Mouse (Mus musculus): ENCODE results near the gene Socs5. TPM values are rescaled to one million over a fixed set of nuclear protein-coding genes. Genes with fewer than 3 reads are reported as not detected.

The Socs5 gene
- polyA plus RNA-seq, 1 experiment from 2014 or later, result 10.8 TPM

- Histone ChIP-seq H3K4me1 (ENCODE audit: control insufficient read depth, insufficient read depth, low read length) (no peaks in the 10 kb centered on the region), H3K4me2 (ENCODE audit: low read depth, low read length) (no peak overlapping the region), H3K36me3 (ENCODE audit: control insufficient read depth, insufficient read depth) (peaks cover 8% of the 10 kb centered on the region), H3K9ac (ENCODE audit: low read length) (no peak overlapping the region), H3K4me3 (ENCODE audit: low read length) (no peak overlapping the region), H3K9me3 (replicated peaks; ENCODE audit: control insufficient read depth, low read length) (no peaks in the 10 kb centered on the region), H3K27ac (ENCODE audit: low read length) (no peak overlapping the region), H3K27me3 (ENCODE audit: control insufficient read depth, insufficient read depth, low read length) (no peaks in the 10 kb centered on the region)
- no peak for ATAC-seq (replicated peaks; ENCODE audit: extremely low read depth, insufficient read depth, low FRiP score)
- WGBS, result 81% methylated on average over 7 of the region's 7 CpGs
Measured at GRCm38 (mm10) chr17:87118966-87119526, 11.6 kb downstream of the Socs5 start.

- peak overlapping the region; percentile 61 for H3K4me2 ChIP-seq (ENCODE audit: low read depth, low read length)
- 59% methylated on average over 24 of the region's 24 CpGs for WGBS
- no peak; the same call in 1 of the 2 replicates for ATAC-seq (replicated peaks; ENCODE audit: extremely low read depth, insufficient read depth, low FRiP score)
- peak overlapping the region; percentile 36 for H3K4me3 ChIP-seq (ENCODE audit: low read length)
- H3K27me3 ChIP-seq (ENCODE audit: control insufficient read depth, insufficient read depth, low read length), result no peaks in the 10 kb centered on the region
- no peaks in the 10 kb centered on the region for H3K9me3 ChIP-seq (replicated peaks; ENCODE audit: control insufficient read depth, low read length)
- peaks cover 8% of the 10 kb centered on the region for H3K4me1 ChIP-seq (ENCODE audit: control insufficient read depth, insufficient read depth, low read length)
- no peak overlapping the region for H3K27ac ChIP-seq (ENCODE audit: low read length)
- H3K9ac ChIP-seq (ENCODE audit: low read length), result peak overlapping the region; percentile 38
- peaks cover 16% of the 10 kb centered on the region for H3K36me3 ChIP-seq (ENCODE audit: control insufficient read depth, insufficient read depth)
Measured at GRCm38 (mm10) chr17:87125344-87125743, 17.9 kb downstream of the Socs5 start.

GRCm38 (mm10) chr17:87132258-87132657 is 24.8 kb downstream of the Socs5 start:
- H3K27me3 ChIP-seq (ENCODE audit: control insufficient read depth, insufficient read depth, low read length), result no peaks in the 10 kb centered on the region
- ATAC-seq (replicated peaks; ENCODE audit: extremely low read depth, insufficient read depth, low FRiP score), result no peak
- no peaks in the 10 kb centered on the region for H3K9me3 ChIP-seq (replicated peaks; ENCODE audit: control insufficient read depth, low read length)
- H3K27ac ChIP-seq (ENCODE audit: low read length), result no peak overlapping the region
- no peak overlapping the region for H3K9ac ChIP-seq (ENCODE audit: low read length)
- peaks cover 14% of the 10 kb centered on the region for H3K36me3 ChIP-seq (ENCODE audit: control insufficient read depth, insufficient read depth)
- H3K4me1 ChIP-seq (ENCODE audit: control insufficient read depth, insufficient read depth, low read length), result no peaks in the 10 kb centered on the region
- H3K4me3 ChIP-seq (ENCODE audit: low read length), result no peak overlapping the region
- H3K4me2 ChIP-seq (ENCODE audit: low read depth, low read length), result no peak overlapping the region
- 84% methylated on average over 4 of the region's 4 CpGs for WGBS

- Histone ChIP-seq H3K27me3 (ENCODE audit: control insufficient read depth, insufficient read depth, low read length) (no peaks in the 10 kb centered on the region), H3K4me1 (ENCODE audit: control insufficient read depth, insufficient read depth, low read length) (no peaks in the 10 kb centered on the region), H3K4me2 (ENCODE audit: low read depth, low read length) (peak overlapping the region; percentile 36; the same call in 1 of the 2 replicates), H3K4me3 (ENCODE audit: low read length) (no peak overlapping the region), H3K9me3 (replicated peaks; ENCODE audit: control insufficient read depth, low read length) (no peaks in the 10 kb centered on the region), H3K9ac (ENCODE audit: low read length) (no peak overlapping the region), H3K36me3 (ENCODE audit: control insufficient read depth, insufficient read depth) (peaks cover 14% of the 10 kb centered on the region), H3K27ac (ENCODE audit: low read length) (no peak overlapping the region)
- no peak for ATAC-seq (replicated peaks; ENCODE audit: extremely low read depth, insufficient read depth, low FRiP score)
- WGBS, result 71% methylated on average over 23 of the region's 23 CpGs
Measured at GRCm38 (mm10) chr17:87133823-87134222, 26.3 kb downstream of the Socs5 start.

DNA sequence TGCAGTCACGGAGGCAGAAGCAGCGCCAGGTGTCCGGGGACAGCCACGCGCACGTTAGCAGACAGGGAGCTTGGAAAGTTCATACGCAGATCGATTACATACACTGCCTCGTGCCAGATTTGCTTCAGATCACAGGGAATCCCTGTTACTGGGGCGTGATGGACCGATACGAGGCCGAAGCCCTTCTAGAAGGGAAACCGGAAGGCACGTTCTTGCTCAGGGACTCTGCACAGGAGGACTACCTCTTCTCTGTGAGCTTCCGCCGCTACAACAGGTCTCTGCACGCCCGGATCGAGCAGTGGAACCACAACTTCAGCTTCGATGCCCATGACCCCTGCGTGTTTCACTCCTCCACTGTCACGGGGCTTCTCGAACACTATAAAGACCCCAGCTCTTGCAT is 27.2 kb downstream of the Socs5 start:
- Histone ChIP-seq H3K36me3 (ENCODE audit: control insufficient read depth, insufficient read depth) (peaks cover 14% of the 10 kb centered on the region), H3K9ac (ENCODE audit: low read length) (no peak overlapping the region), H3K9me3 (replicated peaks; ENCODE audit: control insufficient read depth, low read length) (no peaks in the 10 kb centered on the region), H3K27me3 (ENCODE audit: control insufficient read depth, insufficient read depth, low read length) (no peaks in the 10 kb centered on the region), H3K4me2 (ENCODE audit: low read depth, low read length) (no peak overlapping the region), H3K4me3 (ENCODE audit: low read length) (no peak overlapping the region), H3K27ac (ENCODE audit: low read length) (no peak overlapping the region), H3K4me1 (ENCODE audit: control insufficient read depth, insufficient read depth, low read length) (no peaks in the 10 kb centered on the region)
- no peak for ATAC-seq (replicated peaks; ENCODE audit: extremely low read depth, insufficient read depth, low FRiP score)
- WGBS, result 93% methylated on average over 24 of the region's 24 CpGs

DNA sequence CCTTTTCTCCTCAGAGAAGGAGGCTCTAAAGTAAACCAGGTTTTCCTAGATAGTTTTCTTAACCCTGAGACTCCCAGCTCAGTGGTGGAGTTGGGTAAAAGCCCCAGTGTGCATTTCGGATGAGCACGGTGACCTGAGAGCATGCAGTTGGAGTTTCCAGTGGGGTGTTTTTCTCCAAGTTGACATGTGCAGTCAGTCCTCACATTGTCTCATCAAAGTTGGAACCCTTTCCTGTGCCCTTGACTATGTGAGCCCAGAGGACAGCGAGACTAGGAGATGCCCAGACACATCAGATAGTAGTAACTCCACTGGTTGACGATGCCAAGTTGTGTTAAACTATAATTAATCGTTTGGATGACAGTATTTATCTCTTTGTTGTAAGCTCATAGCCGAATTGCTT is 28.3 kb downstream of the Socs5 start:
- Histone ChIP-seq H3K4me2 (ENCODE audit: low read depth, low read length) (no peak overlapping the region), H3K4me3 (ENCODE audit: low read length) (no peak overlapping the region), H3K9ac (ENCODE audit: low read length) (no peak overlapping the region), H3K4me1 (ENCODE audit: control insufficient read depth, insufficient read depth, low read length) (no peaks in the 10 kb centered on the region), H3K36me3 (ENCODE audit: control insufficient read depth, insufficient read depth) (peaks cover 14% of the 10 kb centered on the region), H3K27me3 (ENCODE audit: control insufficient read depth, insufficient read depth, low read length) (no peaks in the 10 kb centered on the region), H3K27ac (ENCODE audit: low read length) (no peak overlapping the region), H3K9me3 (replicated peaks; ENCODE audit: control insufficient read depth, low read length) (no peaks in the 10 kb centered on the region)
- WGBS, result 76% methylated on average over 6 of the region's 6 CpGs
- no peak for ATAC-seq (replicated peaks; ENCODE audit: extremely low read depth, insufficient read depth, low FRiP score)

GRCm38 (mm10) chr17:87141188-87141935 is 33.9 kb downstream of the Socs5 start:
- Histone ChIP-seq H3K27me3 (ENCODE audit: control insufficient read depth, insufficient read depth, low read length) (no peaks in the 10 kb centered on the region), H3K9ac (ENCODE audit: low read length) (no peak overlapping the region), H3K4me3 (ENCODE audit: low read length) (no peak overlapping the region), H3K9me3 (replicated peaks; ENCODE audit: control insufficient read depth, low read length) (peaks cover 4% of the 10 kb centered on the region; the same call in 1 of the 2 replicates), H3K27ac (ENCODE audit: low read length) (no peak overlapping the region), H3K4me2 (ENCODE audit: low read depth, low read length) (no peak overlapping the region), H3K36me3 (ENCODE audit: control insufficient read depth, insufficient read depth) (no peaks in the 10 kb centered on the region; the same call in 1 of the 2 replicates), H3K4me1 (ENCODE audit: control insufficient read depth, insufficient read depth, low read length) (0 out of 2 replicates have a peak, but pooled peaks cover 2% of the 10 kb centered on the region)
- no peak for ATAC-seq (replicated peaks; ENCODE audit: extremely low read depth, insufficient read depth, low FRiP score)
- whole genome bisulfite sequencing, result 83% methylated on average over 9 of the region's 9 CpGs

DNA sequence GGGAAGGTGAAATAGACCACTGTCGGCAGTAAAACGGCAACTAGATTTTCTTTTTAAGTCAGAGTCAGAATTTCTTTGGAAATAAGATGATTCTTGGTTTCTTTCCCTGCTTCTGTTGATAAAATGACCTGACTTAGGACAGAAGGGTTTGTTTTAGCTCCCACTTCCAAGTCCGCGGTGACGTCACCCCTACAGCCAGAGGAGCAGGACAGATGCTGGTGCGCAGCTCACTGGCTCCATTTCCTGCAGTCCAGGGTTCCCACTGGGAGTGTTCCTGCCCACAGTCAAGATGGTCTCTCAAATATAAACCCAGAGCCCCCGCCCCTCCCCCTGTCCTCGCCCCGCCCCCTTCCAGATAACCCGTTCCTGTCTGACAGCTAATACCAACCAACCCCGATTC is 34.8 kb downstream of the Socs5 start:
- peak overlapping the region; percentile 61 for H3K27ac ChIP-seq (ENCODE audit: low read length)
- peak overlapping the region; percentile 12; the same call in 1 of the 2 replicates for H3K4me3 ChIP-seq (ENCODE audit: low read length)
- H3K27me3 ChIP-seq (ENCODE audit: control insufficient read depth, insufficient read depth, low read length), result no peaks in the 10 kb centered on the region
- peak overlapping the region; percentile 45 for H3K4me2 ChIP-seq (ENCODE audit: low read depth, low read length)
- 0 out of 2 replicates have a peak, but pooled peaks cover 2% of the 10 kb centered on the region for H3K4me1 ChIP-seq (ENCODE audit: control insufficient read depth, insufficient read depth, low read length)
- peaks cover 4% of the 10 kb centered on the region; the same call in 1 of the 2 replicates for H3K9me3 ChIP-seq (replicated peaks; ENCODE audit: control insufficient read depth, low read length)
- no peak overlapping the region for H3K9ac ChIP-seq (ENCODE audit: low read length)
- H3K36me3 ChIP-seq (ENCODE audit: control insufficient read depth, insufficient read depth), result no peaks in the 10 kb centered on the region; the same call in 1 of the 2 replicates
- ATAC-seq (replicated peaks; ENCODE audit: extremely low read depth, insufficient read depth, low FRiP score), result peak; percentile 77
- 40% methylated on average over 11 of the region's 11 CpGs for WGBS

DNA sequence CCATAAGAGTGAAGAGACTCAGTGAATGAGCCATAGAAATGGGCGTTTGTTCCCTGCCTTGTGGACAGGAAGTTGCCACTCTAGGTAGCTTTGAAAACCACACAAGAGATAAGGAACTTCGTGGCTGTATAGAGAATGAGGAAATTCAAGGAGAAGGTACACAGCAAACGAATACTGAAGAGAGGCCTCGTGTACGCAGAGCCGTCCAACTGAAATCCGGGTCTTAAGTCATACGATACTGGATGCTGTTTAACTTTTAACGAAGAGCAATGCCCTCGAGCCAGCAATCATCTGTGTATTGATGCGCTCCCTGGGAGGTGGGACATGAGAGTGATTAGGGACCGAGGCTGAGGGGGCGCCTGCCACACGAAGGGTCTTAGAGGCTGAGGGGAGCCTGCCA is 35.7 kb downstream of the Socs5 start:
- no peaks in the 10 kb centered on the region; the same call in 1 of the 2 replicates for H3K36me3 ChIP-seq (ENCODE audit: control insufficient read depth, insufficient read depth)
- WGBS, result 71% methylated on average over 14 of the region's 14 CpGs
- H3K9me3 ChIP-seq (replicated peaks; ENCODE audit: control insufficient read depth, low read length), result peaks cover 4% of the 10 kb centered on the region; the same call in 1 of the 2 replicates
- H3K4me1 ChIP-seq (ENCODE audit: control insufficient read depth, insufficient read depth, low read length), result 0 out of 2 replicates have a peak, but pooled peaks cover 2% of the 10 kb centered on the region
- H3K9ac ChIP-seq (ENCODE audit: low read length), result no peak overlapping the region
- H3K27ac ChIP-seq (ENCODE audit: low read length), result no peak overlapping the region
- H3K4me3 ChIP-seq (ENCODE audit: low read length), result no peak overlapping the region
- H3K27me3 ChIP-seq (ENCODE audit: control insufficient read depth, insufficient read depth, low read length), result no peaks in the 10 kb centered on the region
- no peak overlapping the region for H3K4me2 ChIP-seq (ENCODE audit: low read depth, low read length)
- no peak for ATAC-seq (replicated peaks; ENCODE audit: extremely low read depth, insufficient read depth, low FRiP score)
